Mouse (Mus musculus) liver (tissue): ENCODE data around the gene Zbtb12.
"Not testable (repeated sequence)": the region's sequence is repeated elsewhere in the genome, so short reads cannot be mapped to it uniquely, and the experiment has no call there.

Source experiments
- DNase-seq: peaks from one replicate; pipeline ENCODE4 v3.0.0-alpha.2; 2020; ENCODE audit warnings: mixed read lengths

The Zbtb12 gene

GRCm38 (mm10) chr17:34874321-34874720 is 5.0 kb upstream of the Zbtb12 start:
- DNase-seq, result no peak

- no peak for DNase-seq
These were observed 1.9 kb downstream of the Zbtb12 start for GRCm38 (mm10) chr17:34881166-34881565.

- DNase-seq, result peak; percentile 45
These were observed 2.5 kb downstream of the Zbtb12 start, which contains the start of gene Gm20547 for GRCm38 (mm10) chr17:34881683-34882310. Gene Gm20547 (minus strand): TSS chr17:34882042.

- DNase-seq, result no peak
These were observed 4.0 kb downstream of the Zbtb12 start for GRCm38 (mm10) chr17:34883332-34883731.

- no peak for DNase-seq
These were observed 5.4 kb downstream of the Zbtb12 start for GRCm38 (mm10) chr17:34884704-34885103.

GRCm38 (mm10) chr17:34885615-34886014 is 6.3 kb downstream of the Zbtb12 start:
- no peak for DNase-seq

GRCm38 (mm10) chr17:34887942-34888341 is 8.7 kb downstream of the Zbtb12 start:
- DNase-seq, result no peak

GRCm38 (mm10) chr17:34890074-34890743 is 10.9 kb downstream of the Zbtb12 start:
- no peak for DNase-seq

GRCm38 (mm10) chr17:34891377-34891776 is 12.1 kb downstream of the Zbtb12 start:
- no peak for DNase-seq

- DNase-seq, result no peak
These were observed 14.0 kb downstream of the Zbtb12 start for GRCm38 (mm10) chr17:34893072-34893824.

GRCm38 (mm10) chr17:34894074-34894597 is 14.9 kb downstream of the Zbtb12 start:
- DNase-seq, result peak; percentile 93

GRCm38 (mm10) chr17:34894801-34895530 is 15.7 kb downstream of the Zbtb12 start:
- DNase-seq, result peak; percentile 62

GRCm38 (mm10) chr17:34895724-34896123 is 16.4 kb downstream of the Zbtb12 start:
- DNase-seq, result no peak

GRCm38 (mm10) chr17:34896366-34896765 is 17.1 kb downstream of the Zbtb12 start:
- DNase-seq, result peak; percentile 40

GRCm38 (mm10) chr17:34897373-34898159 is 18.3 kb downstream of the Zbtb12 start:
- peak; percentile 47 for DNase-seq

GRCm38 (mm10) chr17:34898160-34898586 is 18.9 kb downstream of the Zbtb12 start, which contains the start of the genes C2 and Ehmt2:
Gene C2 (minus strand): TSS chr17:34898265.
Gene Ehmt2 (plus strand): TSS chr17:34898469.
- DNase-seq, result peak; percentile 80

GRCm38 (mm10) chr17:34898706-34899052 is 19.4 kb downstream of the Zbtb12 start:
- peak; percentile 32 for DNase-seq

- peak; percentile 52 for DNase-seq
These were observed 20.0 kb downstream of the Zbtb12 start for GRCm38 (mm10) chr17:34899053-34899889.

GRCm38 (mm10) chr17:34899890-34900243 is 20.6 kb downstream of the Zbtb12 start:
- no peak for DNase-seq

- not testable (repeated sequence) for DNase-seq
These were observed 21.5 kb downstream of the Zbtb12 start for GRCm38 (mm10) chr17:34900826-34901225.

GRCm38 (mm10) chr17:34901948-34902347 is 22.7 kb downstream of the Zbtb12 start:
- DNase-seq, result not testable (repeated sequence)
